Mouse (Mus musculus): ENCODE results near the gene Leng1. TPM values are rescaled to one million over a fixed set of nuclear protein-coding genes. Genes with fewer than 3 reads are reported as not detected.
"Not testable (repeated sequence)": the region's sequence is repeated elsewhere in the genome, so short reads cannot be mapped to it uniquely, and the experiment has no call there.

The Leng1 gene
- 1 to 10 TPM; 6.6 to 8.6 TPM for polyA plus RNA-seq (2017; shearing (Covaris generic))

DNA sequence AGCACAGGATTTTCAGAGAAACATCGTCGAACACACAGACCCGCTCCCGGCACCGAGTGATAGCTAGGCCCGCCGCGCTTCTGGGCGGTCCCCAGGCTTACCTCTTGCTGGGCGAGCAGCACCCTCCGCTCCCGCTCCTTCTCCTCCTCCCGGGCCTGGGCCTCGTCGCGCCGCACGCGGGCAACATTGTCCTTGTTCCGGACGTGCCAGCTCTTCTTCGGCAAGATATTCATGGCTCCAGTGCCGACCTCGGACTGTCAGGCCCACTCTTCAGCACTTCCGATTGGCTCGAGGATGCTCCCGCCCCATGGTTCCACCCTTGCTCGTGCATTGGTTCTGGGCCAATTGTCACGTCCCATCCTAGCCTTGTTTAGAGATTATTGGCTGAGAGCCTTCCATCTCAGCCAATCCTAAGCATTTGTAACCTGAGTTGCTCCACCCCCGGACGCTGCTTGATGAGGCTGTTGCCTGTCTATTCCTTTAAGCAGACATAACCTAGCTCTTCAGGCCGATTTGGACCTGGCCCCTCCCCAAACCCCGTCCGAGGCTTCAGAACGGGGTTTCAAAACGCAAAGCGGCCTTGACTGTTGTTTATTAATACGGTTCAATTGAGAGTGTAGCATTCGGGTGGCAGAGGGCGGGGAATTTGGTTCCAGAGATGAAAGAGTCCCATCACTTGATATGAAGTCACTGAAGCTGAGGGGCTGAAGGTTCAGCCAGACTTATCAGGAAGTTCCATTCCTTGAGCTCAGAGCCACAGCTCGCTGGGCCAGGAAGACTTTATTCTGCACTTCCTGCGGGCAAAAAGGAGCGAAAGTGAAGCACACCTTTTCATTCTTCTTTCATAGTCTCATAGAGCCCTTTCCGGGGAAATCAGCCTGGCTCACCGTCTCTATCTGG, at the start of gene Leng1:
Gene Leng1 (minus strand): TSS at position 626 of the 900 bp plus-strand sequence.
- ATAC-seq = peak; percentile 98

DNA sequence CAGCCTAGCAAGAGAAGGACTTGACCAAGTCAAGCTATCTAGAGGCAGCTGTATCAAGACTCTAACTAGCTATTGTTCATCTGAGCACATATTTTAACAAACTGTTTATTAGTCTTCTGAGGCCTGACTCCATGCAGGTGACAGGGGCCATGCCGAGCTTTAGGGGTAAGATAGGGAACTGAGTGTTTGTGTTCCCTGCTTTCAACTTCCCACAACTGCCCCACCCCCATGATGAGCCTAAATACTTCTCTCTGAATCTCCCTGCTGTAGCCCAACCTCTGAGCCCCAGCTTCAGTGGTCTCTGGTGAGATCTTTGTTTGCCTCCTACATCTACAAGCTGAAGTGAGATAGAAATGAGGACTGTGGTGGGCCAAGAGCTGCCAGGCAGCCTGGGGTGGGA, 49.6 kb upstream of the Leng1 start:
- ATAC-seq = no peak

DNA sequence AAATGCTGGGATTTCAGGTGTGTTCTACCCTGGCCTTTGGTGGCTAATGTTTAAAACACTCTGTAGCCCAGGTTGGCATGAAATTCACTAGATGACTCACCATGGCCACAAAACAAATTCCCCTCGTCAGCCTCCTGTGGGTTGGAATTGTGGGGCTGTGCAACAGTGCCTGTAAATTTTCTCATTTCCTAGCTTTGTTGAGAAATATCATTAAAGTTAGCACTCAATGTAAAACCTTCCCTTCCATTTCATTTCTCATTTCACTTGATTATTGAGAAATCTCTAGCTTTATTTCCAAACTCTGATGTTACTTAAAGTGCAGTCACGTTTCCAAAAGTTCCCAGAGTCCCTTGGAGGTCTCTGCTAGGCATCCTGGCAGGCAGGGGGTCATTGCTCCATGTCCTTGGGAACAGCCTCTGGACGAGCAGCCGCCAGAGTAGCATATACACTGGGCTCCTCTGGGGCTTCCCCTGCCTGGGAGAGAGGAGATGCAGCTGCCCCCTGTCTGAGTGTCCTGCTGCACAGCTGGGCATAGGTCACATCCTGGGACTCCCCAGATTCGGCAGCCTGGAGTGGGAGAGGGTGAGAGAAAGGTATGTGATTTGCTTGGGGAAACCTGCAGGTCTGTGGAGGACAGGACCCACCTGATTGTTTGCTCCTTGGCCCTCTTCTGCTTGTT, 46.8 kb upstream of the Leng1 start:
- ATAC-seq = no peak

DNA sequence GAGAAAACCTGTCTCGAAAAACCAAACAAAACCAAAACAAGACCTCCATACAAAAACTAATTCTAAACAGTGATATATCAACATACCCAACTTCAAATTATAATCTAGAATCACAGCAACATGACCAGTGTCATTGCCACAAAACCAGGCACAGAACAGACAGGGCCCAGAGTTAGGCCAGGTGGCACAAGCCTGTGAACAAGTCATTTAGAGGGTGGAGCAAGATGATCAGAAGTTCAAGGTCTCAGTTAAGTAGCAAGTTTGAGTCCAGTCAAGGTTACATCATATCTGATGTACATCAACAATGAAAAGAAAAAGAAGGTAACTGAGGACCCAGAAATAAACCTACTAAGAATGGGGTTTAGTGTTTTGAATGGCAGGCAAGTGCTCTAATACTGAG, 43.4 kb upstream of the Leng1 start:
- no peak for ATAC-seq

GRCm38 (mm10) chr7:3708447-3708980, 42.9 kb upstream of the Leng1 start:
- ATAC-seq = not testable (repeated sequence)

DNA sequence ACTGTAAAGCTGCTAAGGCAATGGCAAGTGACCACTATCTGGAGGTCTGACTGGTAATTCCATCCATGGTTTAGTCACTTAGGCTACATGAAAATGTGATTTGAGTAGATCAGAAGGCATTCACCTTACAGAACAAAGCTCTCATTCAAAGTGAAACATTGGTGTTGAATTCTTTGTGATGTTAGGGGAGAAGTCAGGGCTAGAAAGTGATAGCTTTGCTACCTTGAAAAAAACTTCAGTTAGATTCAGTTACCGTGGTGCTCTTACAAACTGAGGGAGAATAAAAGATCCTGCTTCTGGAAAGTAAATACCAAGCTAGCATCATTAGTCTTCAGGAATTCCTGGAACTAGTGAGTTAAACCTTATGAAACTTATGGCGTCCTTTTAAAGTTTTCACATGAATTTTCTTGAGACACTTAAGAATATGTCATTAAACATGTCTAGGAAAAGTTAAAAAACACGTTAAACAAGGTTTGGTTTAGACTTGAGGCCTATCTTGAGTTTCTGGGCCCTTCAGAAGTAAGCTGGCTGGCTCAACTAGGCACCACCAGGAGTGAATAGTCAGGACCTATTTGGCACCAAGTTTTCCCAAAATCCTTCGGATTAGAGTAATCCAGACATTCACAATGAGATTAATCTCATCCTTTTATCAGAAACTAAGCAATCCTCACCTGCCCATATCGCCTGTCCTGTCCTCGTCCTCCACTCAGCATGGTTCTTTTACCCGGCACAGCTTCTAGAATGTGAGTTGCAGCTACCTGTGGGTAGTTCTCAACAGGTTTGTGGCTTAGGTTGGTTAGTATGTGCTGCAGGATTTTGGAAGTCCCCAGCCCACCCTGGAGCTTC, 42.2 kb upstream of the Leng1 start:
- ATAC-seq = no peak

- no peak for ATAC-seq
These were observed 41.4 kb upstream of the Leng1 start for GRCm38 (mm10) chr7:3707027-3707426.

- no peak for ATAC-seq
These were observed 40.8 kb upstream of the Leng1 start for GRCm38 (mm10) chr7:3706343-3706934.

- no peak for ATAC-seq
These were observed 40.3 kb upstream of the Leng1 start for GRCm38 (mm10) chr7:3705911-3706310.

- not testable (repeated sequence) for ATAC-seq
These were observed 39.8 kb upstream of the Leng1 start for GRCm38 (mm10) chr7:3705461-3705860.

GRCm38 (mm10) chr7:3704475-3704874, 38.8 kb upstream of the Leng1 start:
- peak; percentile 29 for ATAC-seq

- ATAC-seq = peak; percentile 90
These were observed 38.3 kb upstream of the Leng1 start, which contains the start of gene Rps9 for GRCm38 (mm10) chr7:3703879-3704441. Rps9 (plus strand) TSS chr7:3703993.

- ATAC-seq = peak; percentile 12
These were observed 37.7 kb upstream of the Leng1 start for GRCm38 (mm10) chr7:3703148-3703878.

DNA sequence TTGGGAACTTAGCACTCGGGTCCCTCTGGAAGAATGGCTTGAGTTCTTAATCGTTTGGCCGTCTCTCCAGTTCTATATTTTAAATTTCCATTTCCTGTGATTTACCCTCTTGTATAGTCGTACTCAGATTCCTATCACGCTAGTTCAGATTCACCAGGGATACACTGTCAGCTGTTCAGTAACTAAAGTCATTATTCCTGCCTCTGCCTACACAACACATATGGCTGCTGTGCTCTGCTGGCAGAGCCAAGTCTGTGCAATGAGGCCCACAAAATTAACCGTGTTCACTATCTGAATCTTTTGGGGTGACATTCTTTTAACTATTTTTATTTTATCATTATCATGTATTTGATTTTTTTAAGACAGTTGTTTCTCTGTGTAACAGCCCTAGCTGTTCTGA, 32.8 kb upstream of the Leng1 start:
- ATAC-seq = no peak

- not testable (repeated sequence) for ATAC-seq
These were observed 29.3 kb upstream of the Leng1 start for GRCm38 (mm10) chr7:3694949-3695305.

- peak; percentile 28 for ATAC-seq
These were observed 28.7 kb upstream of the Leng1 start for GRCm38 (mm10) chr7:3694076-3694948.

DNA sequence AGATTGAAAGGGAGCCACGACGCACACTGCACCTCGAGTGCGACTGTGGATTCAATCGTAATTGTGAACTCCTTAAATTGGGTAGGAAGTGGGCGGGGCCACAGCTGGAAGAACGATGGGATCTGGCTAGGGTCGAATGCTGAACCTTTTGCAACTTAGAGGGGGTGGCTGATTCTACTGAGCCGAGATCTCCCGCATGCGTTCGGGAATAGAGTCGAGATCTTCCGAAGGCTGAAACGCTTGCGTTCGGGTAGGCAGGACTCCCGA, 28.1 kb upstream of the Leng1 start:
- no peak for ATAC-seq

DNA sequence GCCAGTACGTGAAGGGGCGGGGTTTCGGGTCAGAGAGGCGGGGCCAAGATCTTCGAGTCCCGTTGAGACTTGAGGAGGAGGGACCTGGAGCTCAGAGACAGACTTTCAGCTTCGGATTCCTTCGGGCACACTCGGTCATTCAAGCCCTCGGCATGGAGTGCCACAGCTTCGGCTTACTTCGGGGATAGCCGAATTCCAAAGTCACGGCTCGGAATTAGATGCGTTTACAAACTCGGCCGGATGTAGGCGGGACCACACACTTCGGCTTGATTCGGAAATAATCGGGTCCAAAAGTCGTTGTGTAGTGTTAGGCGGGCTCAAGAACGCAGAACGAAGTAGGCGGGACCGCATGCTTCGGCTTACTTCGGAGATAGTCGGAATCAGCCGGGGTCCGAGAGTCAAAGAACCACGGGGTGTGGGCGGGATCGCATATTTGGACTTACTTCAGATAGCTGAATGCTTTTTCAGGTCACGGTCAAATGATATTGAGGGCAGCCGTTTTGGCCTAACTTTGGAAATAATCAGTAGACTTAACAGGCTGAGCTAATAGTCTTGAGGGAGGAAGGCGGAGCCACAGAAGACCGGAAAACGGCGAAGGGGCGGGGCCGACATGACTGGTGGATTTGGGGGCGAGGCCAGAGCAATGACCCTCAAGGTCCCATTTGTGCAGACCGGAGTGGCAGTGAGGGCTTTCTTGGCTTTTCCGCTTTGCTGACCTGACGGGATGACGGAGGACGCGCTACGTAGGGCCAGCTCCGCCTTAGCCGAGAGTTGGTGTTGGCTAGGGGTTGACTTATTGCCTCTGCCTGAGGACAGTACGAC, 27.6 kb upstream of the Leng1 start, which contains the start of gene Mboat7:
Gene Mboat7 (minus strand): TSS at position 537 of the 822 bp plus-strand sequence.
- peak; percentile 74 for ATAC-seq

DNA sequence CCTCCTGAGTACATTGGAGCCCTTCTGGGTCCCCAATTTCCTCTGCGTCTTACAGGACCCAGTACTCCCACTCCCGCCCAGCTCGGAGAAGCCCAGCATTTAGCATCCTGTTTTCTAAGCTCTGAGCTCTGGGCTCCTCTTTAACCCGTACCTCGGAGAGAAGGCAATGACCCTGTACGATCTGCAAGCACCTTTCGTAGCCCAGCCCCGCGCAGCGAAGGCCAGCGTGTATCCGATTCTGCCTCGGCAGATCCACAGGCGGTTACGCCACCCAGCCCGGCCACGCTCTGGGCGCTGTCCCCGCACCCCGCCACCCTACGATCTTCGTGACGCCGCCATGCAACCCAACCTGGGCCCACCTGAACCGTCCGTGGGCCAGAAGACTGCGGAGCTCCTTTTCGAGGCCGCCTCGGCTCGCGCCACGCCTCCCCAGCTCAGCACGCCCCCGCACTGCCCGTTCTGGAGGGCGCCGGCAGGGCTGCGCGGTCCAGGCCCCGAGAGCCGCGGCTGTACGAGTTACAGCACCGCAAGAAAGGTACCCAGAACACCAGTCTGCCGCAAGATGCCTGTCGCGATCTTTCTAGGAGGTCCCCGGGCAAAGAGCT, 26.8 kb upstream of the Leng1 start, which contains the start of gene Tsen34:
Gene Tsen34 (plus strand): TSS at position 482 of the 605 bp plus-strand sequence.
- ATAC-seq = no peak

Data from activated CD4-positive, CD25-positive, alpha-beta regulatory T cell, adult 4 months (primary cell).